In the genomic region with DNA sequence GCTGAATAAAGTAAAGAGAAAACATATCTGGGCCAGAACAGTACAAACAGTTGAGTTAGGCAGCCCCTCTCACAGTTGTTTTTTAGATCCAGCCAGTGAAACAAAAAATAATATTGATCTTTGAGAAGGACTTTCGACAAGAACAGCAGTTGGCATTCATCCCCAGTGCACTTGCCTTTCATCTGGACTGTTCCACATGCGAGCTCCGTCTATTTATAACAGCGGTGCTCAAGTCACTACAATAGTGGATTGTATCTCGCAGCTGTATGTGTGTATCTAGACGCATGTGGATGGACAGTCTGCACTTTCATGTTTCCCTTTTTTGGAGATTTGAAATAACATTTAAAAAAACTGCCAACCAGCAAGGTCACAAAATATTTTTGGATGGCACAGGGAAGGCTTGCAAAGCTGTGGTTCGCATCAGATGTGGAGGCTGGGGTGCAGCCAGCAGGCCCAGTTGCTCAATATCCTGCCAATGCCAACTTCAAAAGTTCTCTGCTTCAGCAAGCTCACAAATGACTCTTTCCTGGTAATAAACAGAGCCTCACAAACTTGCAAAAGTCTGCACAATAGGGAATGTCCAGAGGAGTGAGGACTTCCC, we compare ENCODE assay signal across 9 mouse cellular contexts. TPM values are rescaled to one million over a fixed set of nuclear protein-coding genes. Genes with fewer than 3 reads are reported as not detected.
DNase-seq lines count a peak whose midpoint lies in the region; ATAC-seq and TF ChIP-seq lines count a peak whose summit lies in the region.
"Had no signal": no experiment of that assay in that cellular context is flagged by ENCODE, and none has a peak within 500 bp of the region (broad histone marks: within the 10 kb centered on the region; RNA-seq: fewer than 3 reads in every experiment).

No protein-coding gene starts in this region.

- intact Hi-C loops in gastrocnemius, adult 2 months (cut with DNase I) = no loop called here

- WGBS in forebrain, embryonic 12.5 days = 80% methylated on average over 7 of the region's 7 CpGs
- WGBS in midbrain, embryonic 13.5 days = 79% methylated on average over 7 of the region's 7 CpGs

- H3K9ac ChIP-seq in forebrain, embryonic 12.5 days = no peak overlapping the region
- H3K9ac ChIP-seq in midbrain, embryonic 13.5 days (replicated peaks) = no peak overlapping the region
- H3K9ac ChIP-seq: heart, embryonic 13.5 days had no signal

- H3K4me1 ChIP-seq in forebrain, embryonic 12.5 days = no peaks in the 10 kb centered on the region
- no peaks in the 10 kb centered on the region for H3K4me1 ChIP-seq in midbrain, embryonic 13.5 days (replicated peaks)

- TF ChIP-seq CTCF in gastrocnemius, adult 2 months (IDR thresholded peaks at IDR 0.05) = no peak

- no peaks in the 10 kb centered on the region for H3K27me3 ChIP-seq in forebrain, embryonic 12.5 days
- no peaks in the 10 kb centered on the region for H3K27me3 ChIP-seq in midbrain, embryonic 13.5 days
- H3K27me3 ChIP-seq: heart, embryonic 13.5 days had no signal

- no peak for ATAC-seq in forebrain, embryonic 12.5 days (ENCODE audit: low FRiP score)
- ATAC-seq in midbrain, embryonic 13.5 days = no peak

- H3K4me3 ChIP-seq in gastrocnemius, adult 2 months = peak overlapping the region; percentile 15
- H3K4me3 ChIP-seq in forebrain, embryonic 12.5 days (replicated peaks) = no peak overlapping the region
- H3K4me3 ChIP-seq in midbrain, embryonic 13.5 days (replicated peaks) = no peak overlapping the region
- H3K4me3 ChIP-seq: heart, embryonic 13.5 days had no signal

- peak; percentile 60 for DNase-seq in gastrocnemius, adult 18-20 months (ENCODE audit: low spot score)
- DNase-seq in gastrocnemius, postnatal 4 days (ENCODE audit: low spot score in 2 of 2) = no peak
- DNase-seq in 416B (ENCODE audit: low read depth) = peak; percentile 80
- peak; percentile 78 for DNase-seq in gastrocnemius, adult 2 months
- DNase-seq in layer of hippocampus, postnatal 36 days = peak; percentile 58 to 60
- no peak for DNase-seq in spleen, adult 12 weeks (ENCODE audit: low spot score)

- no peaks in the 10 kb centered on the region for H3K9me3 ChIP-seq in forebrain, embryonic 12.5 days
- H3K9me3 ChIP-seq in midbrain, embryonic 13.5 days = no peaks in the 10 kb centered on the region
- H3K9me3 ChIP-seq: heart, embryonic 13.5 days had no signal

- peak overlapping the region; percentile 69 for H3K27ac ChIP-seq in gastrocnemius, adult 2 months
- no peak overlapping the region for H3K27ac ChIP-seq in forebrain, embryonic 12.5 days
- H3K27ac ChIP-seq in midbrain, embryonic 13.5 days = no peak overlapping the region
- H3K27ac ChIP-seq: heart, embryonic 13.5 days had no signal

- no peak overlapping the region for H3K4me2 ChIP-seq in forebrain, embryonic 12.5 days
- H3K4me2 ChIP-seq in midbrain, embryonic 13.5 days (replicated peaks) = no peak overlapping the region
- H3K4me2 ChIP-seq: heart, embryonic 13.5 days had no signal

- H3K36me3 ChIP-seq in forebrain, embryonic 12.5 days (replicated peaks) = no peaks in the 10 kb centered on the region
- no peaks in the 10 kb centered on the region for H3K36me3 ChIP-seq in midbrain, embryonic 13.5 days
- H3K36me3 ChIP-seq: heart, embryonic 13.5 days had no signal

RNA-seq across cellular contexts. Expression of a gene that starts 45.4 kb away (rescaled TPM):
- total RNA-seq in gastrocnemius, adult 18-20 months (2021) = 10 to 100 TPM; 33.7 to 36.2 TPM
- total RNA-seq in gastrocnemius, postnatal 4 days (2021) = 10 to 100 TPM; 18.1 to 19.3 TPM
- total RNA-seq in gastrocnemius, adult 2 months (2021) = 10 to 100 TPM; 33.2 to 52.2 TPM
- total RNA-seq in layer of hippocampus, postnatal 36 days (2021) = 100 to 1,000 TPM in 1 of 2 experiments, 10 to 100 TPM in 1; 97.5 to 103 TPM
- polyA plus RNA-seq in forebrain, embryonic 12.5 days (2016; fragmentation: Nextera tagmentation; extraction: Ambion mirVana) = 1.4 and 1.8 TPM in 2 replicates
- polyA plus RNA-seq in midbrain, embryonic 13.5 days (2015; fragmentation: Nextera tagmentation; extraction: Ambion mirVana) = 2.4 and 2.8 TPM in 2 replicates

Comparison
In these comparisons a context has a peak if more than half of its experiments do, and no peak if none do; other contexts are left out.
1. DNase-seq: peak in gastrocnemius, adult 18-20 months (single experiment), 416B (single experiment), gastrocnemius, adult 2 months (single experiment) and layer of hippocampus, postnatal 36 days (2 of 2); none in gastrocnemius, postnatal 4 days (0 of 2) and spleen, adult 12 weeks (single experiment).